Mouse (Mus musculus) spleen, postnatal 0 days (tissue): ENCODE results near the gene Cyb5d1. TPM values are rescaled to one million over a fixed set of nuclear protein-coding genes. Genes with fewer than 3 reads are reported as not detected.

ENCODE experiments used
- polyA plus RNA-seq: library from polyadenylated mRNA; unstranded; fragments of >200 nt; fragmentation: Nextera tagmentation; extraction: Ambion mirVana; gene quantifications from 2 replicates; pipeline ENCODE4 v1.2.1, GENCODE M21; 2015

Gene Cyb5d1
- polyA plus RNA-seq: 8.1 and 10.1 TPM in 2 replicates

GRCm38 (mm10) chr11:69395235-69395633, at the start of gene Cyb5d1, which contains the start of gene Naa38:
Gene Cyb5d1, minus strand, starts transcription at chr11:69395631.
Gene Naa38, plus strand, starts transcription at chr11:69395487.

GRCm38 (mm10) chr11:69413221-69414181, 18.1 kb upstream of the Cyb5d1 start, which contains the start of gene Kdm6b:
Gene Kdm6b, minus strand, starts transcription at chr11:69413675.

GRCm38 (mm10) chr11:69398059-69398458, 2.6 kb upstream of the Cyb5d1 start, which contains the start of gene Tmem88:
Gene Tmem88, minus strand, starts transcription at chr11:69398234.

GRCm38 (mm10) chr11:69369215-69369989, 26.0 kb downstream of the Cyb5d1 start, which contains the start of gene Chd3:
Gene Chd3, minus strand, starts transcription at chr11:69369406.

Other genes with a start within 250 kb of the Cyb5d1 start
- not detected in 2 replicates for gene Alox12b, start 238.6 kb downstream of the Cyb5d1 start, polyA plus RNA-seq
- gene Alox8, start 197.8 kb downstream of the Cyb5d1 start, polyA plus RNA-seq: 0.12 and 0.61 TPM in 2 replicates
- 0.01 and 0.07 TPM in 2 replicates for gene Gucy2e, start 158.6 kb downstream of the Cyb5d1 start, polyA plus RNA-seq
- 10.3 and 12.8 TPM in 2 replicates for gene Cntrob, start 71.9 kb downstream of the Cyb5d1 start, polyA plus RNA-seq
- 94.9 and 97.1 TPM in 2 replicates for gene Trappc1, start 71.7 kb downstream of the Cyb5d1 start, polyA plus RNA-seq
- 0.30 and 0.55 TPM in 2 replicates for gene Kcnab3, start 69.4 kb downstream of the Cyb5d1 start, polyA plus RNA-seq
- 3.1 and 4.2 TPM in 2 replicates for gene Rnf227, start 55.2 kb downstream of the Cyb5d1 start, polyA plus RNA-seq
- gene Chd3, start 26.2 kb downstream of the Cyb5d1 start, polyA plus RNA-seq: 9.3 and 10.9 TPM in 2 replicates
- gene Naa38, start 144 bp downstream of the Cyb5d1 start, polyA plus RNA-seq: 115 and 122 TPM in 2 replicates
- gene Tmem88, start 2.6 kb upstream of the Cyb5d1 start, polyA plus RNA-seq: 25.2 and 29.9 TPM in 2 replicates
- gene Kdm6b, start 18.0 kb upstream of the Cyb5d1 start, polyA plus RNA-seq: 12.5 and 16.9 TPM in 2 replicates
- gene Dnah2, start 153.5 kb upstream of the Cyb5d1 start, polyA plus RNA-seq: 0.06 and 0.21 TPM in 2 replicates
- 1.1 and 1.8 TPM in 2 replicates for gene Efnb3, start 164.6 kb upstream of the Cyb5d1 start, polyA plus RNA-seq
- 19.3 and 21.3 TPM in 2 replicates for gene Wrap53, start 184.6 kb upstream of the Cyb5d1 start, polyA plus RNA-seq
- 80.6 and 88.9 TPM in 2 replicates for gene Trp53, start 184.7 kb upstream of the Cyb5d1 start, polyA plus RNA-seq
- gene Atp1b2, start 210.3 kb upstream of the Cyb5d1 start, polyA plus RNA-seq: 20.4 and 20.8 TPM in 2 replicates
- gene Shbg, start 222.3 kb upstream of the Cyb5d1 start, polyA plus RNA-seq: not detected in 2 replicates
- 7.3 and 7.9 TPM in 2 replicates for gene Sat2, start 226.4 kb upstream of the Cyb5d1 start, polyA plus RNA-seq
- gene Fxr2, start 237.4 kb upstream of the Cyb5d1 start, polyA plus RNA-seq: 11.5 and 12.6 TPM in 2 replicates